Mouse (Mus musculus): Measurements from ENCODE around the gene Zswim4.

DNA sequence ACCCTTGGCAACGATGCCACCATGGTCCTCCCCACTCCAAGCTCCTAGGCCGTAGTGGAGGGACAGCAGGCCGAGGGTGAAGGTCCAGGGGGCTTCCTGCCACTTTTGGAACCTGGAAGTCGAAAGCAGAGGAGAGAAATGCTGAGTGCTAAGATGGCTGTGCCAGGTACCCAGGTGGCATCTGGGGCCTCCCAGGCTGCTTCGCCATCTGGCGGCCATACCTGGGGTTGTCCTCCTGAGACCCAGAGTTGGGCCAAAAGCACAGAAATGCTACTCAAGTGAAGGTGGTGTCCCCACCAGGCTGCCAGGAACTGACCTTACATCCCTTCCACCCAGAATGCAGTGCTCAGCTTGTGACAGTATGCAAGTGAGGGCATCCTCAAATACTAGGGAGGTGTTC, 63.0 kb downstream of the Zswim4 start:
- TF ChIP-seq ZC3H11A (IDR thresholded peaks at IDR 0.05; ENCODE audit: borderline replicate concordance, low read depth, low read length) (no peak), HCFC1 (IDR thresholded peaks at IDR 0.05; ENCODE audit: borderline replicate concordance, insufficient read depth, low read length) (no peak)

All from ES-E14 (cell line).